Mouse (Mus musculus) kidney, adult 2 months (tissue): ENCODE measurements around the gene Msh3.

ENCODE experiments used
- CTCF ChIP-seq: fragments of 200-500 bp; conservative IDR thresholded peaks from 2 replicates; pipeline ENCODE4 v1.5.1; 2011; ENCODE audit warnings: low read depth, mild to moderate bottlenecking, control low read depth, low read length, moderate library complexity, mixed read lengths; ENCODE audit not compliant: insufficient read depth, insufficient read length
- POLR2A ChIP-seq: fragments of 200-500 bp; IDR thresholded peaks from one replicate; pipeline ENCODE4 v1.6.1; 2011; ENCODE audit warnings: low read depth, low read length, control low read depth

DNA sequence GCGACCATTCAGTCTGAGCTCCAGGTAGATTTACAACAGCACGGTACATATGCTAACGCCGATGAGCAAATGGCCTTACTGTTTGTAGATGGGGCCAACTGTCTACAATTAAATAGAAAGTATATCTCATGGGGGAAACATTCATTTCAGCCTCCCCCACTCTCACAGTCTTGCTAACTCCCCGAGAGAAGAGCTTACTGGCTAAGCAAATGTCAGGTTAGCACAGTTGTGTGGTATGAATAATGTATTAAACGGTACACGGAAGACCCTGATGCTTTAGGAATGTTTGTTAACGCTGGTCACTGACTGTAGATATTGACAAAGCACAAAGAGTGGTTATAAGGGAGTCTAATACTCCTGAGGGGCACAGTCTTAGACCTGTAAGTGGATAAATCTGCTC lies 10.8 kb downstream of the Msh3 start:
- TF ChIP-seq CTCF (no peak), POLR2A (no peak)
